Mouse (Mus musculus): ENCODE measurements around the gene Cwf19l1.
"Not testable (repeated sequence)": the region's sequence is repeated elsewhere in the genome, so short reads cannot be mapped to it uniquely, and the experiment has no call there.

Gene Cwf19l1

DNA sequence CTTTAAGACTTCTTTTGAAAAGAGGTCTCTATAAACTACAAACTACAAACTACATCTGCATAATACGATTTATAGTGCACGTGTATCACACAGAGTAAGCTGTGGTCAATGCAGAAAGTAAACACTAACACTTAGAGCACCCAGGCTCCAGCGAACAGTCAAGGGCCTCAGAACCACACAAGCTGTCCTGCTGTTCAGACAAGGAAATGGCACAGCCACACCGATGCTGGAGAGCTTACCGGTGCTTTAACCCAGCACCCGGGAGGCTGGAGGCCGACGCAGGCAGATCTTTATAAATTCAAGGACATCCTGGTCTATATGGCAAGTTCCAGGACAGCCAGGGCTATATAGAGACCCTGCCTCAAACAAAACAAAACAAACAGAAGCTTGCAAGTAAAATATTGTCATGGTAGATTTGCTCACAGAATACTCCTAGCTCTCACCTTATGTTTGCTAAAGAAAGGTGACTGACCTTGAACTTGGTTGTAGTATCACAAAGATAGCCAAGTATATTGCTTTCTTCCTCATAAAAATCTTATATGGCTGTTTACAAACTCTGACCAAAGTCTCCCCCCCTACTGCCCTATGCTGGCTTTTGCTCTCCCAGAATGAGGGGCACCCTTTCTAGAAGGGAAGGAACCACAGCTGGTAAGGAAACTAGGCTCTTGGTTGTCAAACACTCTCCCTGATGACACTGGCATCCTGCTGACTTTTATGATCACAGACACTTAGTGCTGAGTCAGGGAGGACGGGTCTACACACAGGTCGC, 7.8 kb downstream of the Cwf19l1 start:
- in situ Hi-C loops (cut with MboI; ENCODE audit: low pct_unique_long_range_greater_than_20kb in 1 of 2, low sequenced_read_pairs in 2 of 2, unreplicated experiment in 1 of 2), result no loop called here

GRCm38 (mm10) chr19:44121137-44121536, 14.5 kb downstream of the Cwf19l1 start:
- in situ Hi-C loops (cut with MboI; ENCODE audit: low pct_unique_long_range_greater_than_20kb in 1 of 2, low sequenced_read_pairs in 2 of 2, unreplicated experiment in 1 of 2), result no loop called here

- in situ Hi-C loops (cut with MboI; ENCODE audit: low pct_unique_long_range_greater_than_20kb in 1 of 2, low sequenced_read_pairs in 2 of 2, unreplicated experiment in 1 of 2), result not testable (repeated sequence)
Measured at GRCm38 (mm10) chr19:44120686-44121085, 15.0 kb downstream of the Cwf19l1 start.

DNA sequence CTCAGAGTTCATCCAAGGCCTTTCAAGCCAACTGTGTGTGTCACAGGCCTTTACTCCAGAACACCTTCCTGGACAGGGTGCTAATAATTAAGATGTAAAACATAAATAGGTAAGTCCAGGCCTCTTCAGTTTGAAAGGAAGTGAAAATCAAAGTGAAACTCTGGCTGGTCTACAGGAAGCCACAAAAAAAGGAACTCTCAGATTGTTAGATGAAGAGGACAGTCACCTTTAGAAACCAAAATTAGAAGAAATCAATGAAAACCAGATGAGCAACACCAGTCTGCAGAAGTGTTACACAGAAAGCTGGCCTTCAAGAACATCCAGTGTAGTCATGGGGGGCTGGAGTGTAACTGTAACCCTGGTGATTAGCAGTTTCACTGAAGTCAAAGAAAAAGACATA, 17.9 kb downstream of the Cwf19l1 start:
- in situ Hi-C loops (cut with MboI; ENCODE audit: low pct_unique_long_range_greater_than_20kb in 1 of 2, low sequenced_read_pairs in 2 of 2, unreplicated experiment in 1 of 2), result no loop called here

DNA sequence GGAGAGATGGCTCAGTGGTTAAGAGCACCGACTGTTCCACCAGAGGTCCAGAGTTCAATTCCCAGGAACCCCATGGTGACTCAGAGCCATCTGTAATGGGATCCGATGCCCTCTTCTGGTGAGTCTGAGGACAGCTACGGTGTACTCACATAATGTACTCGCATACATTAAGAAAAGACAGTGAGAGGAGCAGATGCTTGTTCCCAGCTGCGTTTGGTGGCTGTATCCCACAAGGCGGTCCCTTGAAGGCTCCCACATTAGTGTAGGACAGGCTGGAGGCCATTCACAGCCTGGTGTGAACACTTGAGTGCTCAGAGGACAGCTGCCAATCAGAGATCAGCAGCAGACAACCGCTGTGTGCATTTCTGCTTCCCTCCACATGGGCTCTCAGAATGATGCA, 24.0 kb downstream of the Cwf19l1 start:
- in situ Hi-C loops (cut with MboI; ENCODE audit: low pct_unique_long_range_greater_than_20kb in 1 of 2, low sequenced_read_pairs in 2 of 2, unreplicated experiment in 1 of 2), result no loop called here

DNA sequence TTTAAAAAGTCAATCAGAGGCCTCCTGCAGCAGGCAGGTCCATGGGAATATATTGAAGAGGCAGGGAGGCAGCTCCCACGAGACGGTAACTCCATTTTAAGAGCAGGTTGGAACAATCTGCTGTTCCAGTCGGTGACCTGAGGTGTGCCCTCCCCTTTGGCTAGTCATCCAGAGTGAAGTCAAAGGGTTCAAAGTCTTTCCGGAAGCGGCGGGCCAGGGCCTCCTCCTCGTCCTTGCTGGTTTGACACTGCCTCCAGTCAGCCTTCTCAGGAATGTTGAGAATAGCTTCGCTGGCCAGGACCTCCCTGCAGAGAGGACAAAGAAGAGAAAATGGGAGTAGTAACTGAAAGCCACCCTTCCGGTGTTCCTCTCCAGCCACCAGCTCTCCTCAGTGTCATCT, 25.3 kb downstream of the Cwf19l1 start:
- in situ Hi-C loops (cut with MboI; ENCODE audit: low pct_unique_long_range_greater_than_20kb in 1 of 2, low sequenced_read_pairs in 2 of 2, unreplicated experiment in 1 of 2), result no loop called here

DNA sequence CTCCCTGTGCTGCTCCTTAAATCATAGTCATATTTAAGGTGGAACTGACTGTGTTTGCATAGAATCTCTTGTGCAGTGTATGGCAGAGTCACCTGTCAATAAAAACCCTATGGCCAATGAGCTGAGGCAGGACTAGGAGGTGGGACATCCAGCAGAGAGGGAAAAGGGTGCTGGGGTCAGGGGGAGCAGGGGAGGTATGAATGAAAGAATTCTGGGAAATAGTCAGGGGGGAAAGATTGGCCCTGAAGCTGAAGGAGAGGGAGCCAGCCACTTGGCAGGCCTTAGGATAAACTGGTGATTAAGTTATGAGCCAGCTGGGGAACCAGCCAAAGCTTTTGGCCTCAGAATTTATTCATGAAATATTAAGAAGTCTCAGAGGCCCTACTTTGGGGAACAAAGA, 26.7 kb downstream of the Cwf19l1 start:
- in situ Hi-C loops (cut with MboI; ENCODE audit: low pct_unique_long_range_greater_than_20kb in 1 of 2, low sequenced_read_pairs in 2 of 2, unreplicated experiment in 1 of 2), result no loop called here

- in situ Hi-C loops (cut with MboI; ENCODE audit: low pct_unique_long_range_greater_than_20kb in 1 of 2, low sequenced_read_pairs in 2 of 2, unreplicated experiment in 1 of 2), result no loop called here
Measured at GRCm38 (mm10) chr19:44107661-44108521, 27.8 kb downstream of the Cwf19l1 start.

DNA sequence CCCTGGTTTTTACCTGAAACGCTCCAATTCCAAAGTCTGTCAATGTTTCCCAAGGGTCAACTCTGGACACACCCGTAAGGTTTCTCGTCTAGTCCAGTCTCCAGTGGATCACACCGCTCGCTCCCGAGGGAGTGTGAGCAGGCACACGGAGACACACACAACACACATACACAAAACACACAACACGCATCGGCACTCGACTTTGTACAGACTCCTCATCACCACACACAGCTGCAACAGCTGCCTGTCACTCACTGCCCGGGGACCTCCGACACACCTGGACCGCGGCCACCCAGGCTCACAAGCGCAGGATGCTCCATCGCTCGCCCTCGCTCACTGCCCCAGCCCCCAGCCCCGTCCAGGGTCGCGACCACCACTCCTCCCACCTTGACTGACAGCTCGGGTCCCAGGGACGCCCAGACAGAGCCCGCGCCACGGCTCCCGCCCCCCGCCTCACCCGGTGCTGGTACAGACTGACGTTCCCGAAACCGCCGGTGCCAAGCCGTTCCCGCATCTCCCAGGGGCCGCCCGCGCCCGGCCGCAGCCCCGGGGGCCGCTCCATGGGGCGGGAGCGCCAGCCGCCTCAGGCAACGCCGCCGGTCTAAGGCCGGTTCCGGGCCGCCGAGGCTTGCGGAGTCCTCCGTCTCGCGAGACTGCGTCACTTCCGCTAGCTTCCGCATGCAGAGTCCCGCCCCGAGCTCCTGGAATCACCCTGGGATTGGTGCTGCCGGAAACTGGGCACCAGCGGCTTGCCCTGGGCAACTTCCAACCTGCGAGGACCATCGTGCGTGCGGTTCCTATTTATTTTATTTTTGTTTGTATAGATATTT, 28.6 kb downstream of the Cwf19l1 start, which contains the start of gene Chuk:
Chuk (minus strand) TSS at position 650 of the 830 bp plus-strand sequence.
- in situ Hi-C loops (cut with MboI; ENCODE audit: low pct_unique_long_range_greater_than_20kb in 1 of 2, low sequenced_read_pairs in 2 of 2, unreplicated experiment in 1 of 2), result no loop called here

GRCm38 (mm10) chr19:44104393-44104792, 31.3 kb downstream of the Cwf19l1 start:
- in situ Hi-C loops (cut with MboI; ENCODE audit: low pct_unique_long_range_greater_than_20kb in 1 of 2, low sequenced_read_pairs in 2 of 2, unreplicated experiment in 1 of 2), result no loop called here

GRCm38 (mm10) chr19:44103001-44103400, 32.7 kb downstream of the Cwf19l1 start:
- in situ Hi-C loops (cut with MboI; ENCODE audit: low pct_unique_long_range_greater_than_20kb in 1 of 2, low sequenced_read_pairs in 2 of 2, unreplicated experiment in 1 of 2), result no loop called here

- in situ Hi-C loops (cut with MboI; ENCODE audit: low pct_unique_long_range_greater_than_20kb in 1 of 2, low sequenced_read_pairs in 2 of 2, unreplicated experiment in 1 of 2), result no loop called here
Measured at GRCm38 (mm10) chr19:44100840-44101239, 34.8 kb downstream of the Cwf19l1 start.

- in situ Hi-C loops (cut with MboI; ENCODE audit: low pct_unique_long_range_greater_than_20kb in 1 of 2, low sequenced_read_pairs in 2 of 2, unreplicated experiment in 1 of 2), result no loop called here
Measured at GRCm38 (mm10) chr19:44086278-44086677, 49.4 kb downstream of the Cwf19l1 start.

DNA sequence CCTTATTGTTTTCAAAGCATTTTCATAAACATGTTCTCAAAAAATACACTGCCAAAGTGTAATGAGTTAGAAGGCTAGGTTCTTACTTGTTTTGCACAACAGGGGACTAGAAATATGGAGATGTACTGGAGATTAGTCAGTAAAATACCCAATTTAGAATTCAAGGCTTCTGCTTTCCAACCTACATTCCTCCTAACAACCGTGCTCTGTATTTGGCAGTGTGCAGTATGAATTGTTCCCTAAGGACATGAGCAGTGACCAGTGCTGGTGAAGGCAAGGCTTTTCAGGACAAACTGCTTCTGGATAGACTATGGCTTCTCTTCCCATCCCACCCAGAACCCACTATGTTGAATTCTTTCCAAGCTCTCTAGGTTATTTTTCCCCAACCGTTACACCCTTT, 54.8 kb downstream of the Cwf19l1 start:
- in situ Hi-C loops (cut with MboI; ENCODE audit: low pct_unique_long_range_greater_than_20kb in 1 of 2, low sequenced_read_pairs in 2 of 2, unreplicated experiment in 1 of 2), result no loop called here

DNA sequence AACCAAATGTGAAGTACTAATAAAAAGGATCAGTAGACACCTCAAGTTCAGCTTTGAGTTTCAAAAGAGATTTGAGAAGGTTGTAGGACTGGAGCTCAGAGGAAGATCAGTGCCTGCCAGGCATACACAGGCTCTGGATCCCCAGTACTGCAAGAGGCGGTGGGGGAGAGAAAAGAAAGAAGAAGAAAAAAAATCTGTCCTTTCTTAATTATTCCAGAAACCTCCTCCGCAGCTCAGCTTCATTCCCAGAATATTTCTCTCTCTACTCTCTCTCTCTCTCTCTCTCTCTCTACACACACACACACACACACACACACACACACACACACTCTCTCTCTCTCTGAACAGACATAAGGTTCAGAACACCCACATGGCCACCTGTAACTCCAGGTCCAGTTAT, 55.7 kb downstream of the Cwf19l1 start:
- in situ Hi-C loops (cut with MboI; ENCODE audit: low pct_unique_long_range_greater_than_20kb in 1 of 2, low sequenced_read_pairs in 2 of 2, unreplicated experiment in 1 of 2), result no loop called here

DNA sequence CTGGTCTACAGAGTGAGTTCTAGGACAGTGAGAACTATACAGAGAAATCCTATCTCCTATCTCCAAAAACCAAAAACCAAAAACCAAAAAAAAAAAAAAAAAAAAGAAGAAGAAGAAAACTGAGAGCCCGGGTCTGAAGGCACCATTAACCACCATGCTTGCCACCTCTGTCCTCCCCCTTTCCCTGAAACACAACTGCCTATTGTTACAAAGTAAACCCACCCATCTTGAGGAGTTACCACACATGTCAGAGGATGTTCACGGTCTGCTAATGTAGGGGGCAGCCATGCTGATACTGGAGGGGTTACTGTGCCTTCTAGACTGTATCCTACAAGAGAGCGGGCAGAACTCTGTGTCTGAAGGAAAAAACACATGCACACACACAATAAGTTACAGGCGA, 58.7 kb downstream of the Cwf19l1 start:
- in situ Hi-C loops (cut with MboI; ENCODE audit: low pct_unique_long_range_greater_than_20kb in 1 of 2, low sequenced_read_pairs in 2 of 2, unreplicated experiment in 1 of 2), result no loop called here

GRCm38 (mm10) chr19:44076457-44076856, 59.2 kb downstream of the Cwf19l1 start:
- in situ Hi-C loops (cut with MboI; ENCODE audit: low pct_unique_long_range_greater_than_20kb in 1 of 2, low sequenced_read_pairs in 2 of 2, unreplicated experiment in 1 of 2), result no loop called here

DNA sequence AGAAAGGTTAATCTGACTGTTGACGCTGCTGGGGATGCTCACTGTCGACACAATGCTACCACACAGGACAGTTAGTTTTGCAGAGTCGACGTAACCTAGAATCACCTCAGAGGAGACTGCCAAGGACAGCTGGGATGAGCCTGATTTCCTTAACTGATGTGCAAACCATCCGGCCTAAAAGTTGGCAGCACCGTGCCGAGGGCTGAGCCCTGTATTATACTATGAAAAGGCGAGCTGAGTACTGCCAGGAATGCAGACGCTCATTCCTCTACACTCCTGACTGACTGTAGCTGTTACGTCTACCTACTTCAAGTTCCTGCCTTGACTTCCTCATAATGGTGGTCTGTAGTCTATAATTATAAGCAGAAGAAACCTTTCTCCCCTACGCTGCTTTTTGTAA, 60.7 kb downstream of the Cwf19l1 start:
- in situ Hi-C loops (cut with MboI; ENCODE audit: low pct_unique_long_range_greater_than_20kb in 1 of 2, low sequenced_read_pairs in 2 of 2, unreplicated experiment in 1 of 2), result no loop called here

- in situ Hi-C loops (cut with MboI; ENCODE audit: low pct_unique_long_range_greater_than_20kb in 1 of 2, low sequenced_read_pairs in 2 of 2, unreplicated experiment in 1 of 2), result no loop called here
Measured at GRCm38 (mm10) chr19:44071166-44071565, 64.5 kb downstream of the Cwf19l1 start.
